Mouse (Mus musculus): ENCODE measurements around the gene Pex5l.

DNA sequence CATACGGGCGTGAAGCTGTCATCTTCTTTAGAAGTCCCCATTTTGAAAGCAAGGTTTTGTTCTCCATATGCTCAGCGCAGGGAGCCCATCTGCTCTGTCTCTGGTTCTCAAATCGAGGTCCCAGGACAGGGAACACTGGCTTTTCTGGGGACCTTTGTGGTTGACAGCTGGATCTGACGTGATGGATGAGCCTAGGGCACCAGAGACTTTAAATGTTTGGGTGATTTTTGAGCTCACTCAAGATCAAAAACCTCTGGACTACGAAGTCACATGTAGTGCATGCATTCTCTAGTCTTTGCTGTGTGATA is 98.3 kb downstream of the Pex5l start:
- TF ChIP-seq CTCF (IDR thresholded peaks at IDR 0.05; ENCODE audit: extremely low read depth, insufficient read length, insufficient replicate concordance, low read depth, low read length) = no peak
- no peak for TF ChIP-seq POLR2A (IDR thresholded peaks at IDR 0.05; ENCODE audit: low read depth, low read length)

Measured in small intestine, adult 2 months (tissue).